Mouse (Mus musculus) ES-Bruce4 (cell line): Measurements from ENCODE around the gene Ackr3. TPM values are rescaled to one million over a fixed set of nuclear protein-coding genes. Genes with fewer than 3 reads are reported as not detected.

ENCODE experiments used
- H3K27ac ChIP-seq: 2 replicates; pipeline ENCODE4 v1.5.1; 2012; ENCODE audit warnings: low read length, inconsistent platforms; ENCODE audit not compliant: insufficient read depth
- H3K27me3 ChIP-seq: 2 replicates; pipeline ENCODE4 v1.6.1; 2012; ENCODE audit warnings: mild to moderate bottlenecking, low read length, inconsistent platforms; ENCODE audit not compliant: control insufficient read depth, poor library complexity, insufficient read depth, severe bottlenecking
- H3K36me3 ChIP-seq: 2 replicates; pipeline ENCODE4 v1.6.1; 2012; ENCODE audit warnings: inconsistent platforms, mild to moderate bottlenecking, low read length, moderate library complexity; ENCODE audit not compliant: control insufficient read depth, poor library complexity, insufficient read depth, severe bottlenecking
- H3K4me1 ChIP-seq: one replicate; pipeline ENCODE4 v1.8.1; 2011; ENCODE audit warnings: low read length; ENCODE audit not compliant: control insufficient read depth, insufficient read depth
- H3K4me3 ChIP-seq: 2 replicates; pipeline ENCODE4 v1.5.1; 2011; ENCODE audit warnings: low read depth, mild to moderate bottlenecking, low read length
- H3K9ac ChIP-seq: 2 replicates; pipeline ENCODE4 v1.6.1; 2012; ENCODE audit warnings: low read depth, mild to moderate bottlenecking, inconsistent platforms; ENCODE audit not compliant: poor library complexity, severe bottlenecking
- H3K9me3 ChIP-seq: replicated peaks from 2 replicates; pipeline ENCODE4 v1.6.1; 2012; ENCODE audit warnings: mild to moderate bottlenecking, low read length, inconsistent platforms; ENCODE audit not compliant: control insufficient read depth, poor library complexity, insufficient read depth, severe bottlenecking
- CTCF ChIP-seq: IDR thresholded peaks from one replicate; pipeline ENCODE4 v1.8.1; 2011; ENCODE audit warnings: low read depth, low read length
- EP300 ChIP-seq: IDR thresholded peaks from 2 replicates; pipeline ENCODE4 v1.6.1; 2011; ENCODE audit warnings: low read depth, low read length; ENCODE audit not compliant: insufficient read depth
- POLR2A ChIP-seq: IDR thresholded peaks from one replicate; pipeline ENCODE4 v1.8.1; 2011; ENCODE audit warnings: low read length; ENCODE audit not compliant: insufficient read depth
- polyA plus RNA-seq: library from polyadenylated mRNA; stranded (reverse); fragments of >200 nt; gene quantifications from 2 replicates; pipeline ENCODE4 v1.2.4, GENCODE M21; 2011; ENCODE audit warnings: low read depth; ENCODE audit not compliant: missing spikeins, insufficient read depth, insufficient read length

The Ackr3 gene
- polyA plus RNA-seq, 1 experiment: 5.2 TPM

DNA sequence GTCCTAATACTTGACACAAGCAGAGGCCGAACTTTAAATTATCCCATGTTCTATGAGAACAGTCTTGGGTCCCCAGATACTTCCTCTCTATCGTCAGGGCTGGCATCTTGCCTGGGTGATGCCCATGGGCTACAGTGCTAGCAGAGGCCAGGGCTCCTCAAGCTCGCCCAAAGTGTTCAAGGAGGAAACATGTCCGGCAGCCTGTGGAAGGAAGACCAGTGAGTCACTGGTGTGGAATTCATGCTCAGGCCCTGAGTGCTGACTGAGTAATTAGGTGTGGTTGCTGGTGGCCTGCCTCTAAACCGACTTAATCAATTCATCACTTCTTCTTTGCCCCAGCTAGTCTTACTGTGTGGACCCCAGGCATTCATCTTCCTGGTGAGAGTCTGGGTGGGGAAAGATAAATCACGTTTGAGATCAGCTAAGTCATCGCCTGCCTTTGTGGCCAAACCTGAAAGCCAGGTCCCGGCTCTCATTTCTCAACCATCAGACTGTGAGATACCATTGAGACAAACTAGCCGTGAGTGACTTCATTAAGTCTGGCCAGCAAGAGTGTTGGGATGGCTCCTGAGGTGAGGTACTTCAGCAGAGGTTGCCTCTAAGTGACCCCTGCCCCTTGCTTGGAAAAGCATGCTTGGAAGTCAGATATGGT is 21.9 kb downstream of the Ackr3 start:
- TF ChIP-seq POLR2A (no peak), CTCF (no peak), EP300 (no peak)
- Histone ChIP-seq H3K27ac (no peak overlapping the region), H3K4me3 (no peak overlapping the region), H3K27me3 (no peaks in the 10 kb centered on the region), H3K4me1 (peaks cover 2% of the 10 kb centered on the region), H3K36me3 (no peaks in the 10 kb centered on the region), H3K9ac (no peak overlapping the region), H3K9me3 (no peaks in the 10 kb centered on the region)

DNA sequence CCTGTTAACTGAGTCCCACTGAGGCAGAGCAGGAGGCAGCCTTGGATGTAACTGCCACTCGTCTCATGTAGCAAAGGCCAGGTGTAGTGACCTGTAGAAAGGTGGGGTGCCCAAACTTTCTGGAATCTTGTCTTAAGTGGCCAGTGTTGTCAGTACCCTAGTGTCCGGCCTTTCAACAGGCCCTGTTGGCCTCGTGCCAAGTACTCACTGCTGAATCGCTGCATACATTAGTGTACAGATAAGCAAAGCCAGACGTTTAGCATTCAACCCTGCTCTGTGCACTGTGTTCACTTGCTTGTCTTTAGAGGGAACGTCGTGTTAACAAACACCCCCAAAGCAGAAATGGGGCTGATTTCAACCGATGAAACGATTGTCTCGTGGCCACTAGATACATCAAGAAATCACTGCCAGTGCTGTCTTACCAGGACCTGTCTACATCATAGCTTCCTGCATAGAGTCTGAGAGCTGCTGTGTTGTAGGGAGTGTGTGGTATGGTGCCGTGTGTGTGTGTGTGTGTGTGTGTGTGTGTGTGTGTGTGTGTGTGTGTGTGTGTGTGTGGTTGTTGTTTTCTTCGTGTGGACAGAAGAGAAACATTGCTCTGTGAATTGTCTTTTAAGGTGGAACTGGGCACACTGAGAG is 24.0 kb downstream of the Ackr3 start:
- Histone ChIP-seq H3K27me3 (no peaks in the 10 kb centered on the region), H3K9me3 (no peaks in the 10 kb centered on the region), H3K9ac (no peak overlapping the region), H3K36me3 (no peaks in the 10 kb centered on the region), H3K4me1 (no peaks in the 10 kb centered on the region), H3K27ac (no peak overlapping the region), H3K4me3 (no peak overlapping the region)
- TF ChIP-seq CTCF (no peak), POLR2A (no peak), EP300 (no peak)

DNA sequence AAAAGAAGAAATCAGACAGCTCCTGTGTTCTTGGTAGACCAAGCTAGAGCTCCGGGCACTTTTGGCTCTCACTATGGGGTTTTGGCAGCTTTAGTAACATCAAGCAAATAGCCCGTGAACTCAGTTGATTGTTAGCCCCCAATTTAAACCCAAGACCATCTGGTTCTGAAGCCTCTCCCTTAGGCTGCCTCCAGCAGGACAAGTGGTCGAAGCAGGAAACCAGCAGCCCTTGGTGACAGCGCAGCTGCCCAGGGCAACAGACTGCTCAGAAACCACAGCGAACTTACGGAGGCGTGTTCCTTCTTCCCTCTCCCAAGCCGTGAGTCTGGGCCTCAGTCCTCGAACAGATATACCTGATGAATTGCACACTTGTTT is 24.5 kb downstream of the Ackr3 start:
- Histone ChIP-seq H3K9me3 (no peaks in the 10 kb centered on the region), H3K4me1 (no peaks in the 10 kb centered on the region), H3K36me3 (no peaks in the 10 kb centered on the region), H3K4me3 (no peak overlapping the region), H3K9ac (no peak overlapping the region), H3K27ac (no peak overlapping the region), H3K27me3 (no peaks in the 10 kb centered on the region)
- no peak for TF ChIP-seq CTCF
- no peak for TF ChIP-seq EP300
- TF ChIP-seq POLR2A: no peak

DNA sequence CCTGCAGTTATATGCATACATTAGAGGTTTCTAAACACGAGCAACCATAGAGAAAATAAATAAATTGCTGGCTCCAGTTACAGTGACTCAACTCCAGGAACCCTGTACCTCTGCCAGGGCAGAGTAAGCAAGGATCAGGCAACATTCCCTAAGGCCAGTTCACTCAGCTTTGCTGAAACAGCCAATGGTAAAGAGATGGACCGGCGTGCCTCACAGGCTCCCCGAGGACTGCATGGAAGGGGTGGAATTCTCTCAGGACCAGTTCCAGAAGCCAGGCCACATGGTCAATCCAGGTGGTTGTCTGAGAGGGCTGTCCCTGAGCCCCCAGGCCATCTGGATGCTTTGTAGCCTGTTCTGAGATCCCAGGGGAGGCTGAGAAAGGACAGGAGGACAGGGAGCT is 26.8 kb downstream of the Ackr3 start:
- H3K36me3 ChIP-seq: no peaks in the 10 kb centered on the region
- no peak overlapping the region for H3K9ac ChIP-seq
- TF ChIP-seq EP300 (no peak), CTCF (no peak), POLR2A (no peak)
- no peaks in the 10 kb centered on the region for H3K27me3 ChIP-seq
- H3K4me3 ChIP-seq: no peak overlapping the region
- no peak overlapping the region for H3K27ac ChIP-seq
- H3K9me3 ChIP-seq: no peaks in the 10 kb centered on the region
- H3K4me1 ChIP-seq: peaks cover 2% of the 10 kb centered on the region

DNA sequence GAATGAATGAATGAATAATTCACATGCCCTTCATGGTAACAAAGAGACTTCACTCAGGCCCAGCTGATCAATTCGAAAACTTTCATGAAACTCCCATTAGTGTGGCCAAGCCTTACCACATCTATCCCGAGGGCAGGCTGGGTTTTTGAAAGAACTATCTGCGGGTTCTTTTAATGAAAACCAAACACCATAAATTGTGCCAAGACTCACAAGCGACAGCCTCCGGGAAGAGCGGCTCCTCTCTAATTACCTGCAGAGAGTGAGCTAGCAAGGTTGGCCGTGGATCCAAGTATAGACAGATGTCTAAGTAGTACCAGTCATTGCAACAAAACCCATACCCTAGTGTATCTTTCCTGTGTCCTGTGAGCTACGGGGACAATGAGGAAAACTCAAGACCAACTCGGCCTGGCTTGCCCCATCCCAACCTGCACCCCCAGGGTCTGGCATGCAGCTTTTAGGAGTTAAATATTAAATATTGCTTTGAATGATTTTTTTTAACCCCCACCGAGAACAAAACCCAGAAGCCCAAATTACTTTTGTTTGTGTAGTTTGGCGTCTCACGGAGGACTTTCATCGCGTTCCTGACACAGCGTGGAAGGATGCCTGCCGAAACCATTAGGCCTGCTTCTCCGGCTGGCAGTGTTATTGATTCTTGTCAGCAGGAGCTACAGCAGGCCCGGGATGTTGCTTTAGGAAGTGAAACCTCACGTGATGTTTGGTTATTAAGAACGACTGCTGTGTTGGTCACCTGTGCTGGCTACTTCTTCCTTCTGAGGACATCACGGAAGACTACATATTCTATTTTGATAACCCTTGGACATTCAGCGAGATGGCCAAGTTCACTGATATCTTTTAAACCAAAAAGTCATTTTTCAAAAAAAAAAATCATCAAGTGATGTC is 28.1 kb downstream of the Ackr3 start:
- Histone ChIP-seq H3K4me3 (no peak overlapping the region), H3K9ac (no peak overlapping the region), H3K9me3 (no peaks in the 10 kb centered on the region), H3K27me3 (no peaks in the 10 kb centered on the region), H3K4me1 (peaks cover 2% of the 10 kb centered on the region), H3K36me3 (no peaks in the 10 kb centered on the region), H3K27ac (no peak overlapping the region)
- TF ChIP-seq POLR2A (no peak), CTCF (no peak), EP300 (no peak)

DNA sequence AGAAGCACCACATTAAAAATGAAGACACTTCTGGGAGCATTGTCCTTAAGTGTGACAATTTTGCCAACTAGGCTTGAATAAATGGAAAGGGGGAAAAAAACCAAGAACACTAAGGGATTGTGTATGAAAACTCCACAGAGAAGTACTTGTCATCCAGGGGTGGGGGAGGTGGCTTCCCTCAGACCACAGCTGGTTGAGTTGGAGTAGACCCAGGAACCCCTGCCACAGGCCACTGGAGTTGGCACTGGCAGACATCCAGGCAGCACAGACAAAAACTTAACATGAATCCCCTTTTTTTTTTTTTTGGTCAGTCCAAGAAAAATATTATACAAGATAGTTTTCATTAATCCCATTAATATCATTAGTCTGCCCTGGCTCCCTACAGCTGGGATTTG is 28.7 kb downstream of the Ackr3 start:
- peaks cover 2% of the 10 kb centered on the region for H3K4me1 ChIP-seq
- no peaks in the 10 kb centered on the region for H3K27me3 ChIP-seq
- no peaks in the 10 kb centered on the region for H3K36me3 ChIP-seq
- no peak overlapping the region for H3K9ac ChIP-seq
- TF ChIP-seq CTCF: no peak
- no peak for TF ChIP-seq POLR2A
- TF ChIP-seq EP300: no peak
- H3K27ac ChIP-seq: no peak overlapping the region
- H3K4me3 ChIP-seq: no peak overlapping the region
- H3K9me3 ChIP-seq: no peaks in the 10 kb centered on the region
